Mouse (Mus musculus) liver, adult 2 months (tissue): ENCODE results near the gene Babam2. TPM values are rescaled to one million over a fixed set of nuclear protein-coding genes. Genes with fewer than 3 reads are reported as not detected.

Experiments used
- DNase-seq: peaks from one replicate; pipeline ENCODE4 v3.0.0-alpha.2; 2011; ENCODE audit warnings: low read depth, low spot score; ENCODE audit errors: extremely low read depth
- H3K27ac ChIP-seq: fragments of 200-500 bp; replicated peaks from 2 replicates; pipeline ENCODE4 v1.5.1; 2012; ENCODE audit warnings: low read depth, mild to moderate bottlenecking, control low read depth, inconsistent platforms, low read length; ENCODE audit not compliant: insufficient read depth
- H3K27me3 ChIP-seq: fragments of 200-500 bp; 2 replicates; pipeline ENCODE4 v1.6.1; 2012; ENCODE audit warnings: mild to moderate bottlenecking, moderate library complexity, low read length, inconsistent platforms; ENCODE audit not compliant: control insufficient read depth, insufficient read depth
- H3K36me3 ChIP-seq: fragments of 200-500 bp; 2 replicates; pipeline ENCODE4 v1.6.1; 2012; ENCODE audit warnings: low read length, inconsistent platforms; ENCODE audit not compliant: control insufficient read depth, insufficient read depth
- H3K4me1 ChIP-seq: fragments of 200-500 bp; 2 replicates; pipeline ENCODE4 v1.6.1; 2011; ENCODE audit warnings: low read length; ENCODE audit not compliant: control insufficient read depth, insufficient read depth
- H3K4me3 ChIP-seq: fragments of 200-500 bp; 2 replicates; pipeline ENCODE4 v1.5.1; 2011; ENCODE audit warnings: low read depth, mild to moderate bottlenecking, control low read depth, low read length, moderate library complexity; ENCODE audit not compliant: insufficient read depth
- H3K79me2 ChIP-seq: fragments of 200-500 bp; 2 replicates; pipeline ENCODE4 v1.6.1; 2012; ENCODE audit warnings: inconsistent platforms, mild to moderate bottlenecking, low read length, moderate library complexity; ENCODE audit not compliant: control insufficient read depth, insufficient read depth
- H3K9ac ChIP-seq: fragments of 200-500 bp; 2 replicates; pipeline ENCODE4 v1.6.1; 2012; ENCODE audit warnings: low read depth, mild to moderate bottlenecking, control low read depth, inconsistent platforms, low read length
- CTCF ChIP-seq: fragments of 200-500 bp; IDR thresholded peaks from 2 replicates; pipeline ENCODE4 v1.5.1; 2011; ENCODE audit warnings: low read depth, low read length, control low read depth
- POLR2A ChIP-seq: fragments of 200-500 bp; IDR thresholded peaks from 2 replicates; pipeline ENCODE4 v1.6.1; 2011; ENCODE audit warnings: low read length, control low read depth; ENCODE audit not compliant: insufficient read depth; ENCODE audit errors: extremely low read depth
- WGBS: fragments of 180-500 bp; shearing (Covaris S2); methylation state at CpG from one replicate; pipeline ENCODE4 v1.1.7; 2018; 5-methylcytosine and 5-hydroxymethylcytosine counted together
- polyA plus RNA-seq: library from polyadenylated mRNA; depleted of rRNA; stranded (reverse); fragments of >200 nt; gene quantifications from 2 replicates; pipeline ENCODE4 v1.2.3, GENCODE M21; 2012
- total RNA-seq: library from RNA; depleted of rRNA; stranded (reverse); fragments of >200 nt; gene quantifications from 2 replicates; pipeline ENCODE4 v1.2.3, GENCODE M21; 2014

Babam2 gene
- total and polyA plus RNA-seq, 2 experiments, result 18.9 to 20.1 TPM

DNA sequence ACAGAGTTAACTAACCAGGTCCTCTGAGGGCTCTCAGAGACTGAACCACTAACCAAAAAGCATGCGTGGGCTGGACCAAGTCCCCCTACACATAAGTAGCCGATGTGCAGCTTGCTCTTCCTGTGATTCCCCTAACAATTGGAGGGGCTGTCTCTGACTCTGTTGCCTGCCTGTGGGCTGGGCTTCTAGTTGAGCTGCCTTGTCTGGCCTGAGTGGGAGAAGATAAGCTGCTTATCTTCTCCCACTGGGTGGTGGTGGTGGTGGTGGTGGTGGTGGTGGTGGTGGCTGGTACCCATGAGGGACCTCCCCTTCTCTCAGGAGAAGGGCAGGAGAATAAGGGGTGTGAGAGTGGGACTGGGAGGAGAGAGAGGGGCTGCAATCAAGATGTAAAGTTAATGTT is 11.4 kb upstream of the Babam2 start:
- Histone ChIP-seq H3K9ac (no peak overlapping the region), H3K79me2 (peaks cover 5% of the 10 kb centered on the region), H3K27ac (no peak overlapping the region)

DNA sequence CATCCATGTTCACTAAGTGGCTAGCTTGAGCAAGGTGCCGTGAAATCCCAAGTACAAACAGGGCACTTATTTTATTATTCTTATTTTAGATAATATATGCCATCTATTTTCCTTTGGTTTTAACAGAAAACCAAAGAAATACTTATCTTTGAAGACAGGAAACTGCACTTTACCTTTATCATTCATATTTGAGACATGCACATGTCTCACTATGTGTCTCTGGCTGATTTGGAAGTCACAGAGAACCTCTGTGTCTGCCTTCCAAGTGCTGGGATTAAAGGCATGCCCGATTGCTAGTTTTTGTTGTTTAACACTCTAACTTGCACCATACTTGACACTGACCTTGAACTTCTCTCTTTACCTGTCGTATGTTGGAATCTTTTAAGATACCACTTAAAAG is 9.5 kb upstream of the Babam2 start:
- H3K79me2 ChIP-seq, result peaks cover 2% of the 10 kb centered on the region; the same call in 1 of the 2 replicates
- no peak overlapping the region for H3K27ac ChIP-seq
- DNase-seq, result no peak
- no peaks in the 10 kb centered on the region for H3K27me3 ChIP-seq
- H3K36me3 ChIP-seq, result no peaks in the 10 kb centered on the region
- TF ChIP-seq CTCF (no peak), POLR2A (no peak)
- no peak overlapping the region for H3K4me3 ChIP-seq
- 76% methylated on average over 3 of the region's 3 CpGs for WGBS
- H3K9ac ChIP-seq, result no peak overlapping the region
- H3K4me1 ChIP-seq, result no peaks in the 10 kb centered on the region

More for the DNA sequence above, 11.4 kb upstream of the Babam2 start:
- Histone ChIP-seq H3K4me1 (no peaks in the 10 kb centered on the region), H3K36me3 (no peaks in the 10 kb centered on the region), H3K4me3 (no peak overlapping the region), H3K27me3 (no peaks in the 10 kb centered on the region)
- TF ChIP-seq POLR2A, result no peak
- TF ChIP-seq CTCF, result no peak
- 74% methylated on average over 2 of the region's 2 CpGs for WGBS
- no peak for DNase-seq

- DNase-seq, result no peak
- no peak overlapping the region for H3K27ac ChIP-seq
- no peaks in the 10 kb centered on the region for H3K36me3 ChIP-seq
- H3K27me3 ChIP-seq, result no peaks in the 10 kb centered on the region
- H3K9ac ChIP-seq, result no peak overlapping the region
- no peak overlapping the region for H3K4me3 ChIP-seq
- peaks cover 7% of the 10 kb centered on the region for H3K79me2 ChIP-seq
- H3K4me1 ChIP-seq, result peaks cover 2% of the 10 kb centered on the region; the same call in 1 of the 2 replicates
- no peak for TF ChIP-seq CTCF
- TF ChIP-seq POLR2A, result no peak
Observed at GRCm38 (mm10) chr5:31693191-31693590, 4.3 kb upstream of the Babam2 start.

DNA sequence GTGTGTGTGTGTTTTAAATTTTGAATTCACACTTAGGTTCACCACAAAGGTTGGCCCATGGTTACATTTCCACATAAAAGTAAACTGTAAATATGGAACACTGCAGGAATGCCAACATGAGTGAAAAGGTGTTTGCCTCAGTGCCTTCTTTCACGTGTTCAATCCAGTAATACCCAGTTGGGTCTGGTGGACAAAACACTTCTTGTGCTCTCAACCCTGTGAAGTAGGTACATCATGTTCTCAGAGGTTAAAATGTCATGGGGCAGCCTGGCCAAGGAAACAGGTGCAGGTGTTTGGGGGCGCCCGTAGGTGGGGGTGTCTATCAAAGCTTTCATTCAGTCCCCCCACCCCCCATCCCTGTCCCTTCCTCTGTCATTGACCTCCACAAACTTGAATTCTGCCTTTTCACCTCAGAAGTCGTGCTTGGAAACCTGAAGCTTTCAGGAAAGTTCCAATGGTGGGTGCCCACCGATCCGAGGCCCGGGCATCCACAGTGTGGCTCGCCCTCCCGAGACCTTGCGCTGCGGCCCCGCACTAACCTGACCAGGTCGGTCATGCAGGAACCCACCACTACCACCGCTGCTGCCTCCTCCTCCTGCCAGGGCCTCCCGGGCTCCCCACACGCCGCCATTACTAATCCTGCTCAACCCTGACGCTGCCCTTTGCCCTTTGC is 377 bp upstream of the Babam2 start, which contains the start of gene Rbks:
Rbks (minus strand) TSS at position 657 of the 673 bp plus-strand sequence.
- H3K4me1 ChIP-seq, result peaks cover 2% of the 10 kb centered on the region; the same call in 1 of the 2 replicates
- peaks cover 4% of the 10 kb centered on the region; the same call in 1 of the 2 replicates for H3K79me2 ChIP-seq
- peak within 1 kb of the TSS; percentile 94 for H3K27ac ChIP-seq
- peak within 1 kb of the TSS; percentile 93 for H3K4me3 ChIP-seq
- 2% methylated on average over 18 of the region's 18 CpGs for WGBS
- H3K36me3 ChIP-seq, result no peaks in the 10 kb centered on the region; the same call in 1 of the 2 replicates
- peak; percentile 73 for DNase-seq
- TF ChIP-seq CTCF (no peak), POLR2A (no peak)
- H3K9ac ChIP-seq, result peak within 1 kb of the TSS; percentile 91
- H3K27me3 ChIP-seq, result no peaks in the 10 kb centered on the region

DNA sequence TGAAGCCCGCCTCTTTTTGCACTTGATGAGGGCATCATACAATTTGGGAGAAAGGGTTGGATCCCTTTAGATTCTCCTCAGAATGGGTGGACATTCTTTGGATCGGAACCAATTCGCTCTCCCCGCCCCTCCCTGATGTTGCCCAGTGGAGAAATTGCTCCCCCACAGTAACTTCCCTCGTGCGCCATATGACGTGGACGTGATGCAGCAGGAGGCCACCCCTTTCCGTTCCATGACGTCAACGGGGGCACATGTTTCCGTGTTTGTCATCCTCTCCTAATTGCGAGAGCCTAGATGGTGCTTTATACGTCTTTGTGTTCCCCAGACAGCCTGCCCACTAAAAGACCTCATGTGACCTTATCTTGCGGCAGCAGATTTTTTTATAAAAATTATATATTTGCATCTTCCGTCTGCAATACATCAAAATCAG is 828 bp downstream of the Babam2 start:
- Histone ChIP-seq H3K36me3 (peaks cover 6% of the 10 kb centered on the region; the same call in 1 of the 2 replicates), H3K27me3 (no peaks in the 10 kb centered on the region), H3K9ac (peak overlapping the region; percentile 75), H3K4me3 (peak overlapping the region; percentile 93), H3K79me2 (peaks cover 4% of the 10 kb centered on the region; the same call in 1 of the 2 replicates), H3K27ac (peak overlapping the region; percentile 74), H3K4me1 (peaks cover 2% of the 10 kb centered on the region; the same call in 1 of the 2 replicates)
- TF ChIP-seq POLR2A (no peak), CTCF (no peak)
- WGBS, result 5% methylated on average over 16 of the region's 16 CpGs
- peak; percentile 69 for DNase-seq

DNA sequence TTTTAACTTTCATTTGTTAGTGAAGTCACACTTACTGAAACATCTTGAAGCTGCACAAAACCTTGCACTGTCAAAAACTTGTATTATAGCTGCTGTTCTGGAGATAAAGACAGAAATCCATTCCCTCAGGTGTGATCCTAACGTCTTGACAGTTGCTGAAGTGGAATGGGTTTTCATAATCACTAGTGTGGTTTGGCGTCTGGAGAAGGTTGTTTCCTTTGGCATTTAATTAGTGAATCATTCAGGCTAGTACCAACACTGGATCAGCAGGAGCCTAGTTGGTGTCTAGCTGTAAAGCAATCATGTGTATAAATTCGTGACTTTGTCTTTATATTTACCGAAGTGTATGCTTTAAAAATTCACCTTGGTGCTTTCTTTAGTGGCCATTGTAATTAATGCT is 1.4 kb downstream of the Babam2 start:
- no peaks in the 10 kb centered on the region for H3K27me3 ChIP-seq
- no peak overlapping the region for H3K4me3 ChIP-seq
- no peak overlapping the region for H3K9ac ChIP-seq
- peaks cover 9% of the 10 kb centered on the region for H3K36me3 ChIP-seq
- no peak for DNase-seq
- peaks cover 2% of the 10 kb centered on the region; the same call in 1 of the 2 replicates for H3K4me1 ChIP-seq
- no peak overlapping the region for H3K27ac ChIP-seq
- 56% methylated on average over 4 of the region's 4 CpGs for WGBS
- peaks cover 7% of the 10 kb centered on the region; the same call in 1 of the 2 replicates for H3K79me2 ChIP-seq
- TF ChIP-seq POLR2A (no peak), CTCF (no peak)
